Mouse (Mus musculus) adrenal gland (tissue): ENCODE results near the gene Gm5678.

Experiments
- intact Hi-C: fragments of 180-260 bp; cut with DNase I; formaldehyde crosslinking; loops from one replicate; pipeline ENCODE4 v1.15.1; 2025
- long read RNA-seq, 2 experiments: library from polyadenylated mRNA; unstranded; transcript quantifications; one replicate each; pipeline ENCODE4 v2.0.0; 2020; ENCODE audit warnings: borderline replicate concordance in 1 of 2; ENCODE audit not compliant: insufficient replicate concordance in 1 of 2

Gene Gm5678
- long read RNA-seq, experiment 1: 0 reads
- long read RNA-seq, experiment 2: 0 reads

- intact Hi-C loops: no loop called here
Measured at GRCm38 (mm10) chr16:93627761-93628400, at the start of gene Gm5678. Gene Gm5678, plus strand, starts transcription at chr16:93628097.

DNA sequence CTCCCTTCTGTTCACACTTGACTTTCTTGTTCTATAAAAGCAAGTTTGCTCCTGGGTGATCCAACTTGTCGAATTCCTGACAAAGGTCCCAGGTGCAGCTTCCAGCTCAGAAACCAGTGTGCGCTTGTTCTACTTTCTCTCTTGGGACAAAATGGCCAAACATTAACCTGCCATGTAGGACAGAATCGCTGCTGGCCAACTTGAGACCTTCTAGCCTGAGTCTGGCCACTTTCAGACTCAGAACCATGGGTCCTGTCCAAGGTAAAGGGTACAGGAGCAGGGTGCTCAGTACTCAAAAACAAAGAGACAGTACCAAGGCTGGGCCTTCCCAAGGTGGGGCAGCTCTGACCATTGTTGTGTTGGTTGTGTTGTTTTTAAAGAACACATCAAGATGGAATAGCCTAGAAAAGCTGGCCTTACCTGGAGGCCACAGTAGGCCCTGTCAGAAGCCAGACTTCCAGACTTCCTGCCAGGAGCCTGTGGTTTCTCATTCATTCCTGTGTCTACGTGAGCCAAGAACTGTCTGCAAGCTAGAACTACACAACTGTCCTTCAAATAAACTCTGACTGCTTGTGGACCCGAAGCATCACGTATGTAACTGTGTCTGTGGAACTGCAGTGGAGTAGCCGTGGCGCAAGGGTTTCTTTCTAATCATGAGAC lies 49.4 kb upstream of the Gm5678 start:
- intact Hi-C loops: no loop called here

- intact Hi-C loops: no loop called here
Measured at GRCm38 (mm10) chr16:93581125-93581524, 46.8 kb upstream of the Gm5678 start.

DNA sequence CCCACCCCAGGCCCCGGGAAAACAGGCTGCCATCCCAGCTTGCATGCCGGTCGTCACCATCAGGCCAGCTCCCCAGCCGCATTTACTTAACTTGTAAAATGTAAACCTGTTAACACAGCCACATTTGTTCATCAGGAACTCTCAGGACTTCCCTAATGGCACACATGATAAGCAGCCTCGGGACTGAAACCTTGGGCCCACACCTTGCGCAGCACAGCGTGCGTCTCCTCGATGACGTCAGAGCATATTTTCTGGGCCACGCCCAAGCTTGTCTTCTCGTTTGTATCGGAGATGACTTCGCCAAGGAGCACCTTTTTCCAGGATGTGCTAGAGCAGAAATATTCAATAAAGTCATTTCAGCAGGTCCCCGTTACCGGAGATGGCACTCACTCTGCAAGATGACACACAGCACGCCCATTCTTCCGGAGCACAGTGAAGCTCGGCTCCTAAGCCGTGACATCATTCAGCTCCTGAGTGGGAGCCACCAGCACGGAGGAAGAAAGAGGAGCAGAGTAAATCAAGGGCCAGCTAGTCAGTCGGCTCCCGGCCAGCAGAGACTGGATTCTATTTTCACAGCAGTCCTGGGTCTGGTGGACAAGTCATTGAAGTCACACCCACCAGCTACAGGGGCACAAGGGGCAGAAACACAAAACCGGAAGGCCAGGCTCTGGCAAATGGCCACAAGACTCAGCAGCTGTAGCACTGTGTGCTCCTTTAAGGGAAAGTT lies 42.8 kb upstream of the Gm5678 start:
- intact Hi-C loops: no loop called here

- intact Hi-C loops: no loop called here
Measured at GRCm38 (mm10) chr16:93585703-93586205, 42.1 kb upstream of the Gm5678 start.

- intact Hi-C loops: no loop called here
Measured at GRCm38 (mm10) chr16:93586382-93586781, 41.5 kb upstream of the Gm5678 start.

DNA sequence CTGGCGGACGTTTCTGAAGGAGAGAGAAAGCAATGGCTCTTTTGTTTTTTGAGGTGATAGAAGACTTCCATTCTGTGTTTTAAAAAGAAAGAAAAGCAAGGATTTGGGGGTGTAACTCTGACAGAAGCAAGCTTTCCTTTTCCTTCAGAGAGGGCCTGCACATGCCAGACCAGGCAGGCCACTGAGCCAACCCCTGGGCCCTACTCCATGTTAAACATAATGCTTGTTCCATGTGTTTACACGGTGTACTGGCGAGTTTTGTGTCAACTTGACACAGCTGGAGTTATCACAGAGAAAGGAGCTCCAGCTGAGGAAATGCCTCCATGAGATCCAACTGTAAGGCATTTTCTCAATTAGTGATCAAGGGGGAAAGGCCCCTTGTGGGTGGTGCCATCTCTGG lies 39.6 kb upstream of the Gm5678 start:
- intact Hi-C loops: no loop called here

GRCm38 (mm10) chr16:93590915-93591314 lies 37.0 kb upstream of the Gm5678 start:
- intact Hi-C loops: no loop called here

GRCm38 (mm10) chr16:93591450-93592430 lies 36.2 kb upstream of the Gm5678 start:
- intact Hi-C loops: no loop called here

- intact Hi-C loops: no loop called here
Measured at GRCm38 (mm10) chr16:93592711-93593110, 35.2 kb upstream of the Gm5678 start.

- intact Hi-C loops: no loop called here
Measured at GRCm38 (mm10) chr16:93593406-93593805, 34.5 kb upstream of the Gm5678 start.

DNA sequence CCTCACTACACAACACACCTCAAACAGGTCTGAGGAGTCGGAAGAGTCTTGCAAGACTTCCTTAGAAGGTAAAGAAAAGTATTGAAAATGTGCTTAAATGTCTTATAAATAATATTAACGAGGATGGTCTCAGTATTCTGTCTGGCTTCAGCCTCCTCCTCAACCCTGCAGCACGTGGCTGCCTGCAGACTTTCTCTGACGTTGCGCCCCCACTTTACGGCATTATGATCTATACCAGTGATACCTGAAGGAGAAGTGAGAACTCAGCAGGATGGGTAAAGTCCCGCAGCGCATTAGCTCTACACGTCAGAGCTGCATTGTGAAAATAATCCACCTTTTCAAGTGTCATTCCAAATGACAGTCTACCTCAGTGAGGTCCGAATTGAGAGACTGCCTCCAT lies 33.4 kb upstream of the Gm5678 start:
- intact Hi-C loops: no loop called here

- intact Hi-C loops: no loop called here
Measured at GRCm38 (mm10) chr16:93595766-93596165, 32.1 kb upstream of the Gm5678 start.

DNA sequence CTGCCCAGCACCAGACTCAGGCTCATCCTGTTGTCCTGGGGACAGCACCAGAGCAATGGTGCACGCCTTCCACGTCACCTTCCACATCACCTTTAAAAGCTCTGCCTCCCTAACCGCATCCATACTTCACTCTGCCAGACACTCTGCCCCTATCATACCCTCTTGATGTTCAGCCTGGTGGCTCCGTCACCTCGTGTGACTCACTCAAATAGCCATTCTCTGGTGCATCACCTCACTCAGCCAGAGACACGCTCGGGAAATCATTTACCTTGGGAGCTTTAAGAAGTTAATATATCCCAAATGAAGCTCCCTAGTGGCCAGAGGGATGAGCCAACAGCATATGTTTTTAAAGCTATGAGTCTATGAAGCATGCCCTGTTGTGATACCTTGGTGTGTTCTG lies 31.1 kb upstream of the Gm5678 start:
- intact Hi-C loops: no loop called here

DNA sequence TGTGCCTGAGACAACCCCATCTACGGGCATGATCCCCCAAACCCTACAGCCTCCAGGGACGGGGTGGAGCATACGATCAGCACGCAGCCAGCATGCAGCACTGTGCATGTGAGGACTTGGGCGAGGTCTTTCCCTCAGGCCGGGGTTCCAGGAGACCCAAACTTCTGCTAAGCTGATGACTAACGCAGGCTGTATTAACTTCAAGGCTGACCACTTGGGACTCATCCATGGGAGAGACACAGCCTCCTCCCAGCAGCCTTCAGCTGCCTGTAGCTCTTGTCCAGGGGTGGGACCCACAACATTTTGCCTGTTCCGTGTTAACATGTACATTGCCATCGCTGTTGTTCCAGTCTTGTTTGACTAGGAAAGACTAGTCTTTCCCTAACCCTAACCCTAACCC lies 30.3 kb upstream of the Gm5678 start:
- intact Hi-C loops: no loop called here

DNA sequence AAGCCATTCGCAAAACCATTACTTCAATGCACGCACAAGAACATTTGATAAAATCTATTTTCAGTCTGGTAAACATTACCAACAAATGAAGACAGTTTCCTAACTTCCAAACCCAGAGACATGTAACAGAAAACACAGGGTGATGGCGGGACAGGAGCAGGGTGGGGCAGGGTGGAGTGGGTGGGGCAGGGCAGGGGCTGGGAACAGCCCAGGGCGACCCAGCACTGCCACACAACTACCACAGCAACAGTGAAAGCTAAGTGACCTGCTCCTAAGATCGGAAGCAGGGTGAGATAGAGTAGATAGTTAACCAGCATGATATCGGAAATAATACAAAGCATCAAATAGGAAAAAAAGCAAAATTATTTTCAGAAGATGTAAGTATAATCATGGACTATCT lies 28.4 kb upstream of the Gm5678 start:
- intact Hi-C loops: no loop called here

GRCm38 (mm10) chr16:93603439-93604212 lies 24.3 kb upstream of the Gm5678 start, which contains the start of gene Setd4:
Gene Setd4, minus strand, starts transcription at chr16:93604063.
- intact Hi-C loops: no loop called here

- intact Hi-C loops: no loop called here
Measured at GRCm38 (mm10) chr16:93604481-93604969, 23.4 kb upstream of the Gm5678 start.

- intact Hi-C loops: no loop called here
Measured at GRCm38 (mm10) chr16:93605553-93605952, 22.3 kb upstream of the Gm5678 start, which contains the start of gene Cbr1. Gene Cbr1, plus strand, starts transcription at chr16:93605853.

GRCm38 (mm10) chr16:93606146-93606545 lies 21.8 kb upstream of the Gm5678 start:
- intact Hi-C loops: no loop called here
